Mouse (Mus musculus) E14TG2a.4 (cell line): ENCODE data around the gene Svip.

Experiments used
- CTCF ChIP-seq: conservative IDR thresholded peaks from 2 replicates; pipeline ENCODE4 v1.5.1; 2014; ENCODE audit warnings: low read length
- POU5F1 ChIP-seq: IDR thresholded peaks from 2 replicates; pipeline ENCODE4 v1.6.1; 2014; ENCODE audit warnings: low read length, borderline replicate concordance

DNA sequence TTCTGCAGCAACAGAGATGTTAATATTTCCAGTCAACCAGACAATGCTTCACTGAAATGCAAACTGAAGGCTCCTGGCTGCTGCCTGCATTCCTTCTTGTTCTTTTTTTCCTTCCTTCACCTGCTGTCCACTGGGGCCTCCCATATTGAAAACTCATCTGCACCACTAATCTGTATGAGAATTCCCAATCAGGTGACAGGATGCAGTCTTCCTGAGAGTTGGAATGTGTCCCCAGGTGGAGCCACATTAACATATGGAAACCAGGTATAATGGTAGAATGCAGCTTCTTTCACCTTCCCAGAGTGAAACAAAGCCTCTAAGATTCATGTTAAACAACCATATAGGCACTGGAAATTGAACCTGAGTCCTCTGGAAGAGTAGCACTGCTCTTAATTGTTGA, 48.1 kb downstream of the Svip start:
- no peak for TF ChIP-seq CTCF
- TF ChIP-seq POU5F1, result no peak
